Mouse (Mus musculus) CH12.LX (cell line): ENCODE data around the gene Ripk4. TPM values are rescaled to one million over a fixed set of nuclear protein-coding genes. Genes with fewer than 3 reads are reported as not detected.

Source experiments
- DNase-seq: peaks from one replicate; pipeline ENCODE4 v3.0.0-alpha.2; 2013; ENCODE audit errors: extremely low read depth
- H3K27ac ChIP-seq: 2 replicates; pipeline ENCODE4 v1.5.1; 2012; ENCODE audit warnings: low read depth, mild to moderate bottlenecking, control low read depth, moderate library complexity; ENCODE audit not compliant: insufficient read depth
- H3K27me3 ChIP-seq: replicated peaks from 2 replicates; pipeline ENCODE3; 2012; ENCODE audit warnings: inconsistent platforms
- H3K36me3 ChIP-seq, 2 experiments: replicated peaks in 1 of 2; 2 replicates each; pipeline versions ENCODE3 to v1.6.1; 2012; ENCODE audit warnings: inconsistent platforms in 1 of 2, low read length in 1 of 2, mild to moderate bottlenecking in 1 of 2, mixed read lengths in 1 of 2, moderate library complexity in 1 of 2; ENCODE audit not compliant: control insufficient read depth in 1 of 2, insufficient read depth in 1 of 2
- H3K4me1 ChIP-seq, 2 experiments: 2 replicates each; pipeline ENCODE4 v1.6.1; 2012; ENCODE audit warnings: inconsistent platforms in 1 of 2, moderate library complexity in 1 of 2; ENCODE audit not compliant: insufficient read depth in 2 of 2, control insufficient read depth in 1 of 2
- H3K4me2 ChIP-seq: 2 replicates; pipeline ENCODE4 v1.6.1; 2012; ENCODE audit warnings: low read depth, mild to moderate bottlenecking, control low read depth; ENCODE audit not compliant: poor library complexity, insufficient read depth, severe bottlenecking
- H3K4me3 ChIP-seq, 3 experiments: fragments of 150-350 bp in 1 of 3; sonication (generic) in 1 of 3; replicated peaks in 1 of 3; 2 replicates each; pipeline versions ENCODE3 to v1.5.1; 2011 to 2012; ENCODE audit warnings: low read depth in 2 of 3, low read length in 2 of 3, mild to moderate bottlenecking in 2 of 3, moderate library complexity in 2 of 3, control low read depth in 1 of 3, improper control_type of control experiment in 1 of 3, inconsistent platforms in 1 of 3, mixed read lengths in 1 of 3; ENCODE audit not compliant: poor library complexity in 1 of 3
- H3K79me2 ChIP-seq: replicated peaks from 2 replicates; pipeline ENCODE4 v1.6.1; 2012; ENCODE audit warnings: mild to moderate bottlenecking, moderate library complexity; ENCODE audit not compliant: control insufficient read depth, poor library complexity, insufficient read depth, severe bottlenecking; ENCODE audit errors: extremely low read depth
- H3K9ac ChIP-seq: 2 replicates; pipeline ENCODE4 v1.6.1; 2012; ENCODE audit warnings: low read depth, mild to moderate bottlenecking, control low read depth, moderate library complexity; ENCODE audit not compliant: insufficient read depth
- H3K9me3 ChIP-seq: replicated peaks from 2 replicates; pipeline ENCODE3; 2012; ENCODE audit warnings: low read length, inconsistent platforms, mixed read lengths
- BHLHE40 ChIP-seq: IDR thresholded peaks from 2 replicates; pipeline ENCODE4 v1.6.1; 2011; ENCODE audit warnings: mild to moderate bottlenecking, low read depth, low read length, improper control_type of control experiment
- ELF1 ChIP-seq: IDR thresholded peaks from 2 replicates; pipeline ENCODE4 v1.6.1; 2014; ENCODE audit warnings: low read depth, mild to moderate bottlenecking, inconsistent platforms, low read length, improper control_type of control experiment
- EP300 ChIP-seq: IDR thresholded peaks from 2 replicates; pipeline ENCODE4 v1.6.1; 2011; ENCODE audit warnings: low read length, improper control_type of control experiment
- GABPA ChIP-seq: IDR thresholded peaks from 2 replicates; pipeline ENCODE4 v1.6.1; 2012; ENCODE audit warnings: low read depth, low read length, improper control_type of control experiment, inconsistent platforms; ENCODE audit not compliant: insufficient replicate concordance
- HCFC1 ChIP-seq: IDR thresholded peaks from 2 replicates; pipeline ENCODE4 v1.6.1; 2012; ENCODE audit warnings: low read depth, mild to moderate bottlenecking, inconsistent platforms, low read length, improper control_type of control experiment
- IRF4 ChIP-seq: IDR thresholded peaks from 2 replicates; pipeline ENCODE4 v1.6.1; 2014; ENCODE audit warnings: low read depth, mild to moderate bottlenecking, inconsistent platforms, low read length, improper control_type of control experiment
- JUND ChIP-seq: conservative IDR thresholded peaks from 2 replicates; pipeline ENCODE4 v1.6.1; 2011; ENCODE audit warnings: low read depth, low read length, improper control_type of control experiment
- KAT2A ChIP-seq: IDR thresholded peaks from 2 replicates; pipeline ENCODE4 v1.6.1; 2012; ENCODE audit warnings: low read length, improper control_type of control experiment, inconsistent platforms; ENCODE audit not compliant: insufficient replicate concordance
- MAZ ChIP-seq: IDR thresholded peaks from 2 replicates; pipeline ENCODE4 v1.6.1; 2012; ENCODE audit warnings: low read depth, mild to moderate bottlenecking, inconsistent platforms, low read length, improper control_type of control experiment, moderate library complexity
- MEF2A ChIP-seq: IDR thresholded peaks from 2 replicates; pipeline ENCODE4 v1.6.1; 2014; ENCODE audit warnings: low read depth, mild to moderate bottlenecking, inconsistent platforms, low read length, improper control_type of control experiment, borderline replicate concordance
- MXI1 ChIP-seq: IDR thresholded peaks from 2 replicates; pipeline ENCODE4 v1.6.1; 2011; ENCODE audit warnings: mild to moderate bottlenecking, low read depth, low read length, improper control_type of control experiment
- POLR2A ChIP-seq: IDR thresholded peaks from 2 replicates; pipeline ENCODE4 v1.6.1; 2011; ENCODE audit warnings: low read depth, mild to moderate bottlenecking, improper control_type of control experiment, low read length
- RCOR1 ChIP-seq: conservative IDR thresholded peaks from 2 replicates; pipeline ENCODE4 v1.6.1; 2012; ENCODE audit warnings: low read depth, mild to moderate bottlenecking, inconsistent platforms, low read length, improper control_type of control experiment
- SIN3A ChIP-seq: IDR thresholded peaks from 2 replicates; pipeline ENCODE4 v1.6.1; 2012; ENCODE audit warnings: low read length, improper control_type of control experiment, inconsistent platforms
- SMC3 ChIP-seq: IDR thresholded peaks from 2 replicates; pipeline ENCODE4 v1.6.1; 2011; ENCODE audit warnings: low read depth, low read length, improper control_type of control experiment
- TBP ChIP-seq: conservative IDR thresholded peaks from 2 replicates; pipeline ENCODE4 v1.6.1; 2011; ENCODE audit warnings: low read depth, low read length, improper control_type of control experiment
- TCF12 ChIP-seq: IDR thresholded peaks from 2 replicates; pipeline ENCODE4 v1.6.1; 2014; ENCODE audit warnings: low read depth, mild to moderate bottlenecking, inconsistent platforms, low read length, improper control_type of control experiment
- UBTF ChIP-seq: IDR thresholded peaks from 2 replicates; pipeline ENCODE4 v1.6.1; 2012; ENCODE audit warnings: low read depth, mild to moderate bottlenecking, inconsistent platforms, low read length, improper control_type of control experiment, moderate library complexity
- USF1 ChIP-seq: IDR thresholded peaks from 2 replicates; pipeline ENCODE4 v1.6.1; 2014; ENCODE audit warnings: low read depth, mild to moderate bottlenecking, inconsistent platforms, low read length, improper control_type of control experiment
- ZKSCAN1 ChIP-seq: IDR thresholded peaks from 2 replicates; pipeline ENCODE4 v1.6.1; 2012; ENCODE audit warnings: low read depth, inconsistent platforms, low read length, improper control_type of control experiment, borderline replicate concordance
- dilution Hi-C: fragments of 300-500 bp; cut with MboI; formaldehyde crosslinking; loops from 2 replicates; pipeline ENCODE4 v1.14.3; 2020; ENCODE audit warnings: low sequenced_read_pairs; ENCODE audit not compliant: extremely low pct_unique_long_range_greater_than_20kb, extremely low pct_ligation_motif_present
- in situ Hi-C: fragments of 300-500 bp; cut with MboI; formaldehyde crosslinking; loops from 3 replicates; pipeline ENCODE4 v1.14.3; 2019; ENCODE audit warnings: low sequenced_read_pairs, low pct_ligation_motif_present, low pct_unique_long_range_greater_than_20kb, mixed read lengths
- polyA plus RNA-seq: library from polyadenylated mRNA; unstranded; fragments of >175 nt; gene quantifications from 2 replicates; pipeline ENCODE4 v1.2.1, GENCODE M21; 2012; ENCODE audit warnings: low read depth; ENCODE audit not compliant: insufficient read length
- total RNA-seq, 2 experiments: library from RNA; depleted of rRNA; stranded (reverse); fragments of 300-350 nt in 1 of 2; fragments of >200 nt in 1 of 2; gene quantifications; 2 replicates each; pipeline ENCODE4 v1.2.3; 2012 to 2014

Gene Ripk4
- total and polyA plus RNA-seq, 3 experiments: 0.04 to 0.09 TPM; not detected in 1

GRCm38 (mm10) chr16:97766501-97766900 lies 2.9 kb upstream of the Ripk4 start:
- H3K79me2 ChIP-seq: no peaks in the 10 kb centered on the region
- no peak overlapping the region for H3K4me2 ChIP-seq
- no peaks in the 10 kb centered on the region for H3K36me3 ChIP-seq
- no peak for DNase-seq
- no peak overlapping the region for H3K9ac ChIP-seq
- in situ Hi-C loops (no loop called here), dilution Hi-C loops (no loop called here)
- no peaks in the 10 kb centered on the region for H3K4me1 ChIP-seq
- no peak overlapping the region for H3K4me3 ChIP-seq
- TF ChIP-seq ELF1 (no peak), JUND (no peak), ZKSCAN1 (no peak), EP300 (no peak), IRF4 (no peak), TCF12 (no peak), POLR2A (no peak), MEF2A (no peak), SIN3A (no peak), UBTF (no peak), TBP (no peak), SMC3 (no peak), HCFC1 (no peak), USF1 (no peak), MAZ (no peak), GABPA (no peak), BHLHE40 (no peak), MXI1 (no peak), RCOR1 (no peak), KAT2A (no peak)
- H3K9me3 ChIP-seq: no peaks in the 10 kb centered on the region
- H3K27ac ChIP-seq: no peak overlapping the region
- H3K27me3 ChIP-seq: no peaks in the 10 kb centered on the region

GRCm38 (mm10) chr16:97764626-97765025 lies 1.0 kb upstream of the Ripk4 start:
- in situ Hi-C loops (no loop called here), dilution Hi-C loops (no loop called here)
- no peaks in the 10 kb centered on the region for H3K9me3 ChIP-seq

More at GRCm38 (mm10) chr16:97764626-97765025, 1.0 kb upstream of the Ripk4 start:
- no peaks in the 10 kb centered on the region for H3K4me1 ChIP-seq
- no peak overlapping the region for H3K9ac ChIP-seq
- TF ChIP-seq GABPA: no peak
- no peak overlapping the region for H3K4me2 ChIP-seq
- no peak overlapping the region for H3K27ac ChIP-seq
- no peaks in the 10 kb centered on the region for H3K36me3 ChIP-seq
- H3K4me3 ChIP-seq: no peak overlapping the region
- H3K79me2 ChIP-seq: no peaks in the 10 kb centered on the region
- DNase-seq: no peak
- H3K27me3 ChIP-seq: no peaks in the 10 kb centered on the region
